Mouse (Mus musculus) c-Kit-positive CD71-positive TER-119-negative erythroid progenitor cells, embryonic 14.5 days (primary cell): Measurements from ENCODE around the gene Serpinb1a.
"Not testable (repeated sequence)": the region's sequence is repeated elsewhere in the genome, so short reads cannot be mapped to it uniquely, and the experiment has no call there.

Experiments used
- DNase-seq: peaks from one replicate; pipeline ENCODE4 v3.0.0-alpha.2; 2013; ENCODE audit warnings: low read depth

The Serpinb1a gene

GRCm38 (mm10) chr13:32850668-32851404, at the start of gene Serpinb1a:
TSS of gene Serpinb1a (minus strand) at chr13:32851185.
- no peak for DNase-seq

DNA sequence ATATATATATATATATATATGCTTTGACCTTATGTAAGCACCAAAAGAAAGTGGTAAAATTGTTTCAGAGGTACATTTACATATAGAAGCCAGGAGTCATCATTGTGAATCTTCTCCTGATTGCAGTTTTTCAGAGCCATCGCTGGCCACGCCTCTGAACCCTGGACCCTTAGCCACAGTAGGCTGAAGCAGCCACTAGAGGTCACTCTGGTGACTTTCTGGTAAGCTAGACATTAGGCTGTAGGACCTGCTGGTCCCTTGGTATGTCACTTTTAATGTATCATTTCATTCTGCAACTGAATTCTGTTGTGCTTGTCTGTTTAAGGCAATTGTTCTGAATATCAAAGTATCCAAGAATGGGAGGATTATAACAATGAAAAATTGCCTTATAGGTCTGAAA, 49.7 kb upstream of the Serpinb1a start:
- DNase-seq: peak; percentile 34

GRCm38 (mm10) chr13:32899114-32899513, 48.1 kb upstream of the Serpinb1a start:
- not testable (repeated sequence) for DNase-seq

- DNase-seq: no peak
These were observed 47.1 kb upstream of the Serpinb1a start, which contains the start of gene Serpinb1c for GRCm38 (mm10) chr13:32898111-32898510. TSS of gene Serpinb1c (minus strand) at chr13:32898211.

- DNase-seq: no peak
These were observed 45.9 kb upstream of the Serpinb1a start for GRCm38 (mm10) chr13:32896931-32897330.

DNA sequence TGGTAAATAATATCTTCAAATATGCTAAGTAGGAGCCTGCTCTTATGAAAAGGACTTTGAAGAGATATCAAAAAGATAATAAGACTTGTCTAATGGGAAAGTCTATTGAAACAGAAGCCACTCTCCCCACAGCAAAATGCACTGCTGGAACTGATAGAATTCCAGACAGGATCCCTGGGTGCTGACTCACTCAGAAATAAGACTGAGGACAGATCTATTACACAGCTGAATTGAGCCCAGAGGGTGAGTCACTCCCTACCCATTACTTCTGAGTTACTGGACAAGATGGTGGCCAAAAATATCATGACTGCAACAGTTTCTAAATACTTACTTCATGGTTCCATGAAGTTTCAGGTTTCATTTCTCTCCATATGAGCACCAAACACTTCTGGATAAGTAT, 33.8 kb upstream of the Serpinb1a start:
- DNase-seq: no peak

DNA sequence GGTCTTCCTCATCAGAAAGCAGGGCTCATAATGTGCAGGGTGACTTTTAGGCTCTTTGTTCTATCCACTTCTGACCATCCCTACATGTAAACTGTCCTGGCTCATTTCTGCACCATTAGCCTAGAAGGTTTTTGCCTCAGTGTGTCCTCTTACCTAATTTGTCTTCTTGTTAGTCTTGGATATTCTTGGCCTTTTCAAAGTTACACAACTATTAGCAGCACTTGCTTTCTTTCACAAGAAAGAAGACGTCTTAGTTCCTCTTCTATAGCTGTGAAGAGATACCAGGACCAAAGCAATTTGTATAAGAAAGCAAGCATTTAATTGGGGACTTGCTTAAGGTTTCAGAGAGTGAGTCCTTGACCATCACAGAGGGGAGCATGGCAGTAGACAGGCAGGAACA, 22.9 kb upstream of the Serpinb1a start:
- DNase-seq: no peak

- DNase-seq: no peak
These were observed 17.9 kb upstream of the Serpinb1a start for GRCm38 (mm10) chr13:32868843-32869242.

DNA sequence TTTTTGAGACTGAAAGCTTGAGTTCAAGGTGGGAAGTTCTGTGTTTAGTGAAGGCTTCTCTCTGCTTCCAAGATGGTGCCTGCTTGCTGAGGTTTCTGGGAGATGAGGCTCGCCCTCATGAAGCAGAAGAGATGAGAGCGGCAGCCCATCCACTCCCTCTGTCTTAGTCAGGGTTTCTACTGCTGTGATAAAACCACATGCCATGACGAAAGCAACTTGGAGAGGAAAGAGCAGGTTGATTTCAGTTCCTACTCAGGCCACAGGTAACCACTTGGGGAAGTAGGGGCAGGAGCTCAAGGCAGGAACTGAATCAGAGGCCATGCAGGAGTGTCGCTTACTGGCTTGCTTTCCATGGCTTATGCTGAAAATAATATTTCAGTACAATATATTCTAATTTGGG, 17.2 kb upstream of the Serpinb1a start:
- not testable (repeated sequence) for DNase-seq

DNA sequence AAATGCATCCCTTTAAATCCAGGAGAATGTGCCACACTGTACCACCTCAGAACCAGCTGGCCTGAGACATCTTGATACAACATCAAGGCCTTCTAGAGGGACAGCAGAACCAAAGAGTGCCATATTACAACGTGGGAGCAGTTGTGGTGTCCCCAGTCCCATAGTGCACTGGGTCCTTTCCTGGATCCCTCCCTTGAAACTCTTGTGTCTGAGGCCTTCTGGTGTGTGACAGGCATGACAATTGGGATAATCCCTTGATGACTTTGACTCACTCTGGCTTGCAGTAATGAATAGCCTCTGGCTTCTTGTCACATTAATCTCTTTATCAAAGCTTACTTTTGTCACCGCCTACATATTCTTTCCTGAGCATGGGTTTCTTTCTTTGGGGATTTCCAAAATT, 16.0 kb upstream of the Serpinb1a start:
- DNase-seq: no peak

DNA sequence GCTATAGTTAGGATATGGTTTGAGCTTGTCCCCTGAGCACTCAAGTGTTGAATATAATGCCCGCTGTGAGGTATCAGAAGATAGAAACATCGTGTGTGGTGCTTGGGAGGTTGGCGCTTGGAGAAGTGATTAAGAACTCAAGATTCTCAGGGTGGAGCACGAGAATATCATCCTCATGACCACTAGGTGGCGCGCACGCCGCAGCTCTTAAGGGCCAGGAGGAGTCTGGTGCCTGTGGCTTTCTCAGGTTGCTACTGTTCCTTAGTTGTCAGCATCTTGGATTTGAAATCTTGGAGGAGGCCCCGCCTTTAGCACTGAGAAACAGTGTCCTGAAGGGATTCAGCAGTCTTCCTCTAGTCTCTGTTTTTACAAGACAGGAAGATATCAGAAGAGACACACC, 15.5 kb upstream of the Serpinb1a start:
- DNase-seq: peak; percentile 40

- DNase-seq: no peak
These were observed 14.6 kb upstream of the Serpinb1a start for GRCm38 (mm10) chr13:32865591-32865990.

GRCm38 (mm10) chr13:32864529-32864928, 13.5 kb upstream of the Serpinb1a start:
- DNase-seq: not testable (repeated sequence)

- DNase-seq: no peak
These were observed 12.5 kb upstream of the Serpinb1a start for GRCm38 (mm10) chr13:32863456-32863855.

- DNase-seq: no peak
These were observed 9.8 kb upstream of the Serpinb1a start for GRCm38 (mm10) chr13:32860821-32861220.

GRCm38 (mm10) chr13:32853073-32853472, 2.1 kb upstream of the Serpinb1a start:
- DNase-seq: no peak

DNA sequence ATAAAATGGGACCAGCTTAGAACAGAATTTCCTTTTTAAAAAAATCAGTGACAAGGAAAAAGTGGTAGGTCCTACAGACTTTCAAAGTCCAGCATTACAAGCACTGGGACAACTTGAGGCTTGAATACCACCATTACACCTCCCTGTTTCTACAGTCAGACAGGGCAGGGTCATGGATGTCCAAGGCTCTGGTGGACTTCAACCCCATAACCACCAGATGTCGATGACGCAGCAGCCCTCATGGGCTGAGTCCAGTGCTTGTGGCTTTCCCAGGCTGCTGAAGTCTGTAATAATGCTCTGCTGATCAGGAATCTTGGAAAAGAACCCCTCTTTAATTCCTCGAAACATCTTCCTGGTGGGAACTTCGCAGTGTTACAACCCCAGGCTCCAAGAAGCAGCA, 1.6 kb upstream of the Serpinb1a start:
- no peak for DNase-seq

- DNase-seq: peak; percentile 33
These were observed 982 bp upstream of the Serpinb1a start for GRCm38 (mm10) chr13:32851967-32852366.

- DNase-seq: no peak
These were observed 829 bp downstream of the Serpinb1a start for GRCm38 (mm10) chr13:32850156-32850555.

DNA sequence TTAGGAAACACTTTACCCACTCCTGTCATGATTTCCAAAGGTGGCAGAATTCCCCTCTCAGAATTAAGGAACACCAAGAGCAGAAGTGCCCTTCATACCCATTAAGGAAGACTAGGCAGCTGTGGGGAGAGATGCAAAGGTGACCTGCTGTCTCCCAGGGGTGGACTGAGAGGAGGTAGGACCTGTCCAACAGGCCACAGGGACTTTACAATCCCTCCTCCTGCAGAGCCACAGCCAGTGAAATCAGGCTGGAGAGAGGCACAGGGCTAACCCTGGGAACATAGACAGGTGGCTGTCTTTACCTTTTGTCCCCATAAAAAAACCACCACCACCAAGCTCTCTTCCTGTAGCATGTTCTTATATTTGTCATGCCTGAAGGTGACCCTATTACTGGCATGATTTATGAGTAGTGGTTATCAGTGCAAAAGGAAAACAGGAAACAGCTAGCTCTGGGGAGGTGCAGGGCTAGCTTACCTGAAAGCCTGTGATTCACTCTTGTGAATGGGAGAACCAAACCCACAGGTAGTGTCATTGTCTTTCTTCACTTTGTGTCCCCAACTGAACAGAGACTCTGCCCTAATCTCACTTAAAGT, 1.4 kb downstream of the Serpinb1a start:
- no peak for DNase-seq

- DNase-seq: no peak
These were observed 1.9 kb downstream of the Serpinb1a start for GRCm38 (mm10) chr13:32849092-32849491.

DNA sequence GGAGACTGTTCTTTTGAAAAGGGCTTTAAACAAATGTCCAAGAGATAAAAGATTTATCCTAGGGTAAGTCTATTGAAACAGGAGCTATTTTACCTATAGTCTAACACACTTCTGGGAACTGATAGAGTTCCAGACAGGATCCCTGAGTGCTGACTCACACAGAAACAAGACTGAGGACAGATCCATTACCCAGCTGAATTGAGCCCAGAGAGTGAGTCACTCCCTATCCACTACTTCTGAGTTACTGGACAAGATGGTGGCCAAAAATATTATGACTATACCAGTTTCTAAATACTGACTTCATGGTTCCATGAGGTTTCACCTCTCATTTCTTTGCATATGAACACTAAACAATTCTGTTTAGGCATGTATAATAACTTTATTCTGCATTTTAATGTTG, 4.8 kb downstream of the Serpinb1a start:
- no peak for DNase-seq

DNA sequence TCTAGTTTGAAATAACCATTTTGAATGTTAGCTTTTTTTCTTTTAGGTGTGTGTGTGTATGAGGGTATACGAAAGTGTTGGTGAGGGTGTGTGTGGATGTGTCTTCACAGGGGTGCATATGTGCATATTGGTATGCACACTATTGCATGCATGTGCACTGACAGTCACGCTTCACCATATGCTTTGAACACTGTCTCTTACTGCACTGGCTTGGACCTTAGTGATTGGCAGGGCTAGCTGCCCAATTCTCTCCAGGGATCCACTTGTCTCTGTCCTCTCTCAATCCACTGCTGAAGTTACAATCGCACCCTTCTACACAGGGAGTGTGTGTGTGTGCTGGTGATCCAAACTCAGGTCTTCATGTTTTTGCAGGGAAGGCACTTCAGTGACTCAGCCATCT, 9.6 kb downstream of the Serpinb1a start:
- no peak for DNase-seq

DNA sequence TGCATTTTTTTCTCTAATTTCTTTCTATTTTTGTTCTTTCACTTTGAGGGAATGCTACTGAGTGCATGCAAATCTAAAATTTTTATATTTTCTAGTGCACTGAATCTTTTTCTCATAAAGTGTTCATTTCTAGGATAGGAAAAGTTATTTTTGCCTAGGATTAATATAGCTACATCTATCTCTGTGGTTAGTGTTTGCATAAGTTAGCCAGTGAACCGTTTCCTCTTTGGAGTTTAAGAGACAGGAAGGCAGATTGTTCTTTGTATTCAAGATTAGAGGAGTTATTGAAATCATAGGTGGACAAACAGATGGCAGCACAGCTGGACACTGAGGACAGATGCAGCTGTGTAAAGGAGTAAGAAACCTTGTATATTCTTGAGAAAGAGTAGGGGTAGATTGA, 11.7 kb downstream of the Serpinb1a start:
- no peak for DNase-seq
